Mouse (Mus musculus) mouse trophoblast stem cell (cell line): ENCODE measurements around the gene Atp13a4.

Experiments used
- in situ Hi-C, 2 experiments: fragments of 300-500 bp; cut with MseI, MboI; formaldehyde crosslinking; loops; 2 replicates in 1 of 2; 3 replicates in 1 of 2; pipeline ENCODE4 v1.15.1; 2025

Atp13a4 gene

GRCm38 (mm10) chr16:29544829-29545228, at the start of gene Atp13a4:
Gene Atp13a4, minus strand, starts transcription at chr16:29544864.
- in situ Hi-C loops = no loop called here

GRCm38 (mm10) chr16:29592171-29592570, 47.5 kb upstream of the Atp13a4 start:
- in situ Hi-C loops = no loop called here

DNA sequence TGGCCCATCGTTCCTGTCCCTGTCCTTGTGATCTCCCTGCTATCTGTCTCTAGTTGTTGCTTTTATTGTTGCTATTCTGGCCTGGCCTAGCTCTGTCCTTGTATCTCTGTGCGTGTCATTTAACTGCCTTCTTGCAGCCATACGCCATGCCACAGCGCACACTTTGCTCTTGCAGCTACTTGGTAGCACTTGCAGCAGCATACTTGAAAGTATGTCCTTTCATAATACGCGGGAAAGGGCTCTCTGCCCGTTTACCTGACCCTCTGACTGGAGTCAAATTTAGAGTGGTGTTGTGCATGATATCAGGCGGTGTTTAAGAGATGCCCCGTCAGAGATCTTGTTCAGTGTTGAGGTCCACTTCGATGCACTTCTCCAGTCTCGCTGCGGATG, 35.1 kb upstream of the Atp13a4 start:
- in situ Hi-C loops = no loop called here

- in situ Hi-C loops = no loop called here
Observed at GRCm38 (mm10) chr16:29579167-29579786, 34.6 kb upstream of the Atp13a4 start, which contains the start of gene Opa1. Gene Opa1, plus strand, starts transcription at chr16:29579334.

- in situ Hi-C loops = no loop called here
Observed at GRCm38 (mm10) chr16:29575620-29576019, 31.0 kb upstream of the Atp13a4 start.

DNA sequence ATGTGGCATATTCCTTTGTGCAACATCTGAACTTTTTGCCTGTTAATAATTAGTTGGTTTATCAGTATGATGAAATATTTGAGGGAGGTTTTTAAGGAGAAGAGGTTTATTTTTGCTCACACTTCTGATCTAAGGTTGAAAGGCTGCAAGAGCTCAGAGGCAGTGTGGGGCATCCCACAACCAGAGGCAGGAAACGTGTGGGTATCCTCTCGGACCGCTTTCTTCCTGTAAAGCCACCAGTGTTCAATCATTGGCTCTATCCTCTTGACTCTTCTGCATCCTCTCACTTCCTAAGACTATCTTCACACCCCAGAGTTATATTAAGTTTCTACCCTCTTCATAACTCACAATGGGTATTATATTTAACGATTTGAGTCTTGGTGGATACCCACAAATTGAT, 29.3 kb upstream of the Atp13a4 start:
- in situ Hi-C loops = loop anchor here in 1 of 2 experiments (25.0 kb wide), 1 partner anchor 987 kb away; no protein-coding TSS in a partner anchor

GRCm38 (mm10) chr16:29560869-29561268, 16.2 kb upstream of the Atp13a4 start:
- in situ Hi-C loops = loop anchor here (5.0 to 25.0 kb wide), 4 partner anchors 104 to 974 kb away; no protein-coding TSS in a partner anchor

- in situ Hi-C loops = loop anchor here (5.0 to 25.0 kb wide), 4 partner anchors 103 to 973 kb away; no protein-coding TSS in a partner anchor
Observed at GRCm38 (mm10) chr16:29560454-29560853, 15.8 kb upstream of the Atp13a4 start.

DNA sequence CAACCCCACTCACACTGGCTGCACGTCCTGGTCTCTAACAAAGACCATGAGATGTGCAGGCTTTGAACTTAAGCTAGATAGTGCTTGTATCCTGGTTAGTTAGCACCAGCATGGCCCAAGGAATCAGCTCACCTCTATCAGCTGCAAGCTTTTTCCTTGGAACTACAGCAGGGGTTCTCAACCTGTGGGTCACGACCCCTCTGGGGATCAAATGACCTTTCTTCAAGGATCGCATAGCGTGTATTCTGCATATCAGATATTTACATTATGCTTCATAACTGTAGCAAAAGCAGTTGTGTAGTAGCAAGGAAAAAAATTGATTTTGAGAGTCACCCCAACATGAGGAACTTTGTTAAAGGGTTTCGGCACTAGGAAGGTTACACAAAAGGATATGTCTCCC, 15.0 kb upstream of the Atp13a4 start:
- in situ Hi-C loops = loop anchor here (5.0 to 25.0 kb wide), 4 partner anchors 102 to 972 kb away; no protein-coding TSS in a partner anchor

DNA sequence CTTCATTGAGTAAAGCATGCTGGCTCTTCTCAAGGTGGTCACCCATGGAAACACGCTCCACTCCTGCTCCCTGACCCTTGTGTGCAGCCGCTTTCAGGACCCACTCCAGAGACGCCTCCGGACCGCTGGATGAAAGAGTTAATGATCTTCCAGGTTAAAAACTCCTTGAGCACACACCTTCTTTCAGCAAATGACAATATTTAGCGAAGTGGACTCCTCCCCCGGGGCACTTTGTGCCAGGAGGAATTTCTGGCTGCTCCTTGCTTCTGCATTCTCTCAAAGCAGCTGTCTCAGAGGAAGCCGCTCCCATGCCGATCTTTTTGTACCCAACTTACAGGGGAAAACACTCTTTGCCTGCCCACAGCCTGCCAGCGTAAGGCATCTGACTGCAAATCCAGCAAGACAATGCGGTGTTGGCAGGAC, 3.4 kb downstream of the Atp13a4 start:
- in situ Hi-C loops = no loop called here

GRCm38 (mm10) chr16:29539906-29540305, 4.8 kb downstream of the Atp13a4 start:
- in situ Hi-C loops = no loop called here

DNA sequence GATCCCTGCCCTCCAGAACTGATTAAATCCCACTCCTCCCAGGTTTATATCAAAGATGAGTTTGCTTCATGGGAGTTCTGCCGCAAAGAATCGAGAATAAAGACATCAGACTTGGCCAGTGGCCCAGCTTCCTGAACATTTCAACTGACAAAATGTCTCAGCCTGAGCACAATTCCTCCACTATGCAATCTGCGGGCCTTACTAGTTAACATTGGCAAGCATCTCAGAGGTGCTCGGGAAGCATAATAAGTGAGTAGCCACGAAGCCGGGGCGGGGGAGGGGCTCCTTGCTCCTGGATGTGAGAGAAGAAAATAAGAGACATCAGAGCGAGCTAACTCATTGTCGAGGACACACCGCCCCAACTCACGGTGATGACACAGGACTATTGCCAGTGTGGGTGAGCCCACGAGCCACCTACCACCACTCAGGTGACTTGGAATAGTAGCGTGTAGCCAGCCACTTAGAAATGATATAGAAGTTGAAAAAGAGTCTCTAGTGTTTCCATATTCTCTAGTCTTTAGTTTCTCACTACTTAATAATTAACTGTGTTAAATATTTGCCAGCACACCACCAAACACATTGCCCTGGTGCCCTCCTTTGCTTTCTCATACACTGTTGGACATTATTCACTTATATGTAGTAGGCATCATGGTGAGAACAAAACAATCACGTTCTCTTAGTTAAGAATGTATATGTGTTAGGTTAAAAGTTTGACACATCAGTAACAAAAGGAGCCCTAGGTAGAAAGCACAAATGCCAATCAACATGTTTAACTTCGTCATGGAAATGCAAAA, 8.1 kb downstream of the Atp13a4 start:
- in situ Hi-C loops = no loop called here

DNA sequence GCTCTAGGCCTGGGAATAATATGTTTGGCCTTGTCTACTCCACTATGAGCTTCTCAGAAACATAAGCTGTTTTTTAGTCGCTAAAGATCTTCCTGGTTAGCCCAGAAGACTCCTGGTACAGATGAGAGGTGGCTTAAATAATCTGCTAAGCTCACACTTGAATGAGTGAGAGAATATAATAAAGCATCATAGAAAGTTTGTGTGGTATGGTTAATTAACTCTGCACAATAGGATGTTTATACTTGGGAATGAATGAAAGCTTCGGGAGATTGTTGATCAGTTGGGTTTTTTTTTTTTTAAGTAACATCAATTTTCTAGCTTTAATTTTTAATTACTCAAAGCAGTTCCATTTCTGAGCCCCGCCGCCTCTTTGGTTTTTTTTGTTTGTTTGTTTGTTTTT, 8.8 kb downstream of the Atp13a4 start:
- in situ Hi-C loops = no loop called here

GRCm38 (mm10) chr16:29533641-29534040, 11.0 kb downstream of the Atp13a4 start:
- in situ Hi-C loops = no loop called here

GRCm38 (mm10) chr16:29527085-29527484, 17.6 kb downstream of the Atp13a4 start:
- in situ Hi-C loops = no loop called here

GRCm38 (mm10) chr16:29526585-29526984, 18.1 kb downstream of the Atp13a4 start:
- in situ Hi-C loops = no loop called here

DNA sequence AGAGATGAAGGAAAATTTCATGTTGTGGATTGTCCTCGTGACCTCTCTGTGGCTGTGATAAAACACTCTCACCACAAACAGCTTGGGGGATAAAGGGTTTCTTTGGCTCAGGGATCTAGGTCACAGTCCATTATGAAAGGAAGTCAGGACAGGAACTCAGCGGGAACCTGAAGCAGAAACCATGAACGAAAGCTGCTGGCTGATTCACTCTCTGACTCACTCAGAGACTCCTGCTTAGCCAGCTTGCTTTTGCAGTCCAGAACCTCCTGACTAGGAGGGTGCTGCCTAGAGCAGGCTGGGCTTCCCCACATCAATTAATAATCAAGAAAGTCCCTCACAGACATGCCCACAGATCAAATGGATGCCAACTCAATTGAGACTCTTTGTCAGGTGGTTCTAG, 32.2 kb downstream of the Atp13a4 start:
- in situ Hi-C loops = no loop called here

DNA sequence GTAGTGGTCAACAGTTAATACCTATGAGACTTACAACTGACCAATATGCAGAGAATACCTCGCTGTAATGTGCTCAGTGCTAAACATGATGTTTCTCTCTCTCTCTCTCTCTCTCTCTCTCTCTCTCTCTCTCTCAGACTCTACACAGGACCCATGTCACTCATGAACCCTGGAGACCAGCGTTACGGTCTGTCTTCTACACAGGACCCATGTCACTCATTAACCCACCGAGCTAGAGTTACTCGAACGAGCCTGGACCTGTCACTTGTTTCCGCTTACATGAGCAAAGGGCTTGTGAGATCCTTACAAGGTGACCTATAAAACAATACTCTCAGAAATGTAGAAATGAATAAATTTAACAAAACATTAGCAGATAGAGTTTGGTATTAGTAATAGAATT, 33.9 kb downstream of the Atp13a4 start:
- in situ Hi-C loops = no loop called here

- in situ Hi-C loops = no loop called here
Observed at GRCm38 (mm10) chr16:29509881-29510280, 34.8 kb downstream of the Atp13a4 start.

- in situ Hi-C loops = no loop called here
Observed at GRCm38 (mm10) chr16:29504671-29505070, 40.0 kb downstream of the Atp13a4 start.

GRCm38 (mm10) chr16:29504198-29504597, 40.5 kb downstream of the Atp13a4 start:
- in situ Hi-C loops = no loop called here

DNA sequence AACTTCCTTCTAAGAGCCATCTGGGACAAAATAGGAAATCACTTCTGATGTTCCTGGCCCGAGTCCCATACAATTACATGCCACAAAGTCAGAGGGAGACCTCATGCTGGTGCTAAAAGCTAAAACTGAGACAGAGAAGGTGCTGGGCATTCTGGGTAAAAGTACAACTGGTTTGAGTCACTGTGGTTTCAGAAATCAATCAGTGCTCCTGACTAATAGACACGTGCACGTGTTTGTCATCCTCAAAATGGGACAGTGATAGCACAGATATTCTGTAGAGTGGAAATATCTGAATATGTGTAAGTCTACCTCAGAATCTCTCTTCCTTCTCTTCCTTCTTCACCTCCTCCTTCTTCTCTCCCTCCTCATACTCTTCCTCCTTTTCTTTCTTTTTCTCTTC, 53.6 kb downstream of the Atp13a4 start:
- in situ Hi-C loops = no loop called here

DNA sequence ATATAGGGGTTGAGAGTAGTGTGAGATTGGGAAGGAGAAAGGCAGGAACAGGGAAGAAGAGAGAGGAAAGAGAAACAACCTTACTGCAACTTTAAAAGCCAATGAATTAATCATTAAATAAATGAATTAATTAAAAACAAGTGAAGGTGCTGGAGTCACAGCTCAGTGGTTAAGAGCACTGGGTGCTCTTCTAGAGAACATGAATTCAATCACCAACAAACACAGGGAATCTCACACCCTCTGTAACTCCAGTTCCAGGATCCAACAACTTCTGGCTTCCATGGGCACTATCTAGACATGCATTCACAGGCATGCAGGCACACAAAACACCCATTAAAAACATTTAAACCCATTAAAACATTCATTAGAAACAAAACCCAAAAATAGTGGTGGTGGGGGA, 63.2 kb downstream of the Atp13a4 start:
- in situ Hi-C loops = no loop called here
